Mouse (Mus musculus) lung, postnatal 0 days (tissue): ENCODE measurements around the gene Hoxa7.

ENCODE experiments used
- CTCF ChIP-seq: IDR thresholded peaks from 2 replicates; pipeline ENCODE4 v1.5.1; 2016; ENCODE audit warnings: antibody characterized with exemption, mild to moderate bottlenecking
- EP300 ChIP-seq: IDR thresholded peaks from 2 replicates; pipeline ENCODE4 v1.6.1; 2016; ENCODE audit warnings: antibody characterized with exemption, mild to moderate bottlenecking, control low read depth

- TF ChIP-seq CTCF (no peak), EP300 (no peak)
These were observed 15.9 kb upstream of the Hoxa7 start for GRCm38 (mm10) chr6:52237346-52238154.
